Mouse (Mus musculus) heart, postnatal 4 days (tissue): Measurements from ENCODE around the gene BC051142. TPM values are rescaled to one million over a fixed set of nuclear protein-coding genes. Genes with fewer than 3 reads are reported as not detected.

Experiments used
- DNase-seq: peaks from one replicate; pipeline ENCODE4 v3.0.0; 2021
- total RNA-seq, 2 experiments: library from RNA; stranded (reverse); gene quantifications; 2 replicates each; pipeline ENCODE4 v1.2.3; 2021

Gene BC051142
- total RNA-seq: not detected

GRCm38 (mm10) chr17:34398711-34399393 lies at the start of gene BC051142:
Gene BC051142, plus strand, starts transcription at chr17:34398820.
- peak; percentile 82 for DNase-seq

- peak; percentile 85 for DNase-seq
Observed at GRCm38 (mm10) chr17:34349429-34349828, 49.2 kb upstream of the BC051142 start.

DNA sequence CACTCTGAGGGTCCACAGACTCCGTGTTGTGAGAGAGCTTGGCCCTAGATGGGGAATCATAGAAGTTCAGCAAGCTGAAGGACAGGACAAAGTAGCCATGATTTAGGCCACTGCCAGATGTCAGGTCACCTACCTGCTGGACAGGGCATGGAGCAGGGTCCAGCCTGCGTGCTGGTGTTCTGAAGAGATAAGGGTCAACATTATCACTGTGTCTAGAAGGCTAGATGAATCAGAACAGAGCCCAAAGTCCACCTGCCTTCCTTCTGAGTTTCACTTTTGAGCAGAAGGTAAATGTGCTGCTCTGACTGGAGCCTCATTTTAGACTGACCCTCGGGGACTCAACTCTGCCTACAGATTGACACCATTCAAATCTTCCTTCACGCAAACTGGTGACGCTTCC lies 44.1 kb upstream of the BC051142 start, which contains the start of gene Btnl2:
Gene Btnl2 (plus strand): TSS at position 284 of the 400 bp plus-strand sequence.
- no peak for DNase-seq

DNA sequence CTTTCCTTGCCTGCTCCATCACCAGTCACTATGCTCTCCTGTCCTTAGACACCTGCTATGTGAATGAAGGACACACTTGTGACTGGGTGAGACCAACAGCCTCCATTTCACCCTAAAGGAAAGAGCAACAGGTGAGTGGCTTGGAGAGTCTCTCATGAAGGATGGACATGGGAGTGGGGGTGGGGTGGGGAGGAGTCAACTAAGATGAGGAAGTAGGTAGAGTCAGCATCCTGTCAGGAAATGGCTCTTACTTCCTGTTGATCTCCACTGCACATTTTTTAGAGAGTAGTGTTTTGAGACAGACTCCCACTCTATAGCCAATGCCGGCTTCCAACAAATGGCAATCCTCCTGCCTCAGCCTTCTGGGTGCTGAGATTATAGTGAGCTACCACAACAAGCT lies 43.7 kb upstream of the BC051142 start:
- no peak for DNase-seq

GRCm38 (mm10) chr17:34362954-34363546 lies 35.6 kb upstream of the BC051142 start:
- no peak for DNase-seq

GRCm38 (mm10) chr17:34363676-34364310 lies 34.8 kb upstream of the BC051142 start:
- no peak for DNase-seq

DNA sequence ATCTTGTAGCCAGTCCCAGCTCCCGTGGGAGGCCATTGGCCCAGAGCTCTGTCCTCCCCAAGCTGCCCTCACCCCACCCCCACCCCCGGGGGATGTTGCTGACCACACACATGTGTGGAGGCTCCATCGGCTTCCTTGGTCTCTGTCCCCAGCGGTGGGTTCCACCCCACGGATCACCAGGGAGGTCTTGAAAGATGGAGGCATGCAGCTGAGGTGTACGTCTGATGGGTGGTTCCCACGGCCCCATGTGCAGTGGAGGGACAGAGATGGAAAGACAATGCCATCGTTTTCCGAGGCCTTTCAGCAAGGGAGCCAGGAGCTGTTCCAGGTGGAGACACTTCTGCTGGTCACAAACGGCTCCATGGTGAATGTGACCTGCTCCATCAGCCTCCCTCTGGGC lies 33.6 kb upstream of the BC051142 start:
- no peak for DNase-seq

DNA sequence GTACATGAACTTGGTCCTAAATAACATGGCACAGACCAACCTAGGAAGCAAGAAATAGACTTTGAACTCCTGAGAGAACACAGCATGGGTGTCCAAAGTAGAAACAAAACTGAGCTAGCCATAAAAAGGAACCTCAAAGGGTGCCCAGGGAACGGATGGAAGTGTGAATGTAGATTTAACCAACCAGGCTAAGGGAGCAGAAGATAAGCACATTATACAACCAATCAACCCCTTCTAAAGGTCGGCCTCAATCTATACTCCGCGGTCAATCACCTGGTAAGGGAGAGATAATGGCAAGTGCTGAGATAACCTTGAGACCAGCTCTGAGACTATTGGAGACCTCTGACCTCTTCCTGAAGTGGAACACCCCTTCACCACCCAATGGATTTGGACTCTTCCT lies 28.1 kb upstream of the BC051142 start:
- DNase-seq: no peak

GRCm38 (mm10) chr17:34373055-34373709 lies 25.4 kb upstream of the BC051142 start:
- no peak for DNase-seq

GRCm38 (mm10) chr17:34376847-34377246 lies 21.8 kb upstream of the BC051142 start, which contains the start of gene Btnl1:
Gene Btnl1, plus strand, starts transcription at chr17:34377132.
- no peak for DNase-seq

DNA sequence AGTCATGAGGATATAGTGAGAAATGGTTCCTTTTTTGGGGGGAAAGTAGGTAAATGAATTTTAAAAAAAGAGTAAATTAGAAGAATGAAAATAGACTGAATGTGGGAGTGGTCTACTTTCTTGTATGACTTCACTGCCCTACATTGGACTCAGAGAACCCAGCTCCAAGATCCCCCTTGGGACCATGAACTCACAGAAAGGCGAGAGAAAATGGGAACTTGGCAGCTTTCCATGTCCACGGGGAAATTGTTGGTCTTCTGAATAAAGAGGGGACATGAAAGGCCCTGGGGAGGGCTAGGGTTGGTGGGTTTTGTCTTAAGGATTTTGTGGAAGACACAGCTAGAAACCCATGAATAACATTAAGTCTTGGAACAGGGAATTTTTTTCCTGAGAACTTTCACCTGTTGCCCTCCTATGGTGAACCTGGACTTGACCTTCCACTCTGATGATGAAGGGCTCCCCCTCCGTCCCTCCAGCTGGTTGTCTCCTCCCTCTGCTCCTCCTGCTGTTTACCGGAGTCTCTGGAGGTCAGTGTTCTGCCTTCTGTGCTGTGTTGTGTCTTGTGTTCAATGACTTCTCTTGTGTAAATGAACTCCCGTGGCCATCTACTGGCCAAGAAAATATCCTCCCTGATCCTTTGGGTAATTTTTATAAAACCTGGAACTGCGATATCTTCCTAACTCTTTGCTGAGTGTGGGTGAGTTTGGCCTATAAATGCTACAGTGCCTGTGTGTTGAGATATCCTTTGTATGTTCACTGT lies 21.0 kb upstream of the BC051142 start:
- no peak for DNase-seq

DNA sequence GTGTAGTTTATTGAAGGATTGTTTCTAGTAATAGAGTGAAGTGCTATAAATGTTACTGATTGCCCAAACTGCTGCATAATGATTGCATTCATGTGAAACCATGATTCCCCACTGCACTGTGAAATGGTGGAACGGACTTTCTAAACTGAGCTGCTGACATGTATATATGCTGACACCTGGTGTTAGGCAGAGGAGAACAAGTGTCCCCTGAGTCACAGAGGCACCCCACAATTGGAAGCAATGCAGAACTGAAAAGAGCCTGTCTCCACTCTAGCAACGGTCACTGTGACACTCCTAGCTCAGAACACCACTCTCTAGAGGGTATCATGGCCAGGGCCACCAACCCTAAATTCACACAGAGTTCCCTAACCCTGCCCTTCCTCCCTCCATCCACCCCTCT lies 19.9 kb upstream of the BC051142 start:
- DNase-seq: no peak

- no peak for DNase-seq
Observed at GRCm38 (mm10) chr17:34379451-34379850, 19.2 kb upstream of the BC051142 start.

DNA sequence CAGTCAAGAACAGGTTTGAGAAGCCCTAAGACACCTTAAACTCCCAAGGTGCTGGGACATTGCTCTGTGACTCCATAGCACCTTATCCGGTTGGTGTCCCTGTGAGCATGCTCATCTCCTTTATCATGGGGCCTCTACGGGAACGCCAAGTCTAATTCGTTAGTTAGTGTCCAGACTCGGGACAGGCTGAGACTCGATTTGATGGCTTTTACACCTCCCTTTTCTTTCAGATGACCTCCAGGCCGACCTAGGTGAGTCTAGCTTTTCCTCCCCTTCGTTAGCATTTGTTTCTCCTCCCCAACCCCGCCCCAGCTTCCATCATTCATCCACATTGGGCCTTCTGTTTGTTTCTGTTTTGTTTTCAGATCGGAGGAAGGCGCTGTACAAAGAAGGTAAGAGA lies 16.7 kb upstream of the BC051142 start:
- no peak for DNase-seq

- peak; percentile 24 for DNase-seq
Observed at GRCm38 (mm10) chr17:34383212-34383611, 15.4 kb upstream of the BC051142 start.

DNA sequence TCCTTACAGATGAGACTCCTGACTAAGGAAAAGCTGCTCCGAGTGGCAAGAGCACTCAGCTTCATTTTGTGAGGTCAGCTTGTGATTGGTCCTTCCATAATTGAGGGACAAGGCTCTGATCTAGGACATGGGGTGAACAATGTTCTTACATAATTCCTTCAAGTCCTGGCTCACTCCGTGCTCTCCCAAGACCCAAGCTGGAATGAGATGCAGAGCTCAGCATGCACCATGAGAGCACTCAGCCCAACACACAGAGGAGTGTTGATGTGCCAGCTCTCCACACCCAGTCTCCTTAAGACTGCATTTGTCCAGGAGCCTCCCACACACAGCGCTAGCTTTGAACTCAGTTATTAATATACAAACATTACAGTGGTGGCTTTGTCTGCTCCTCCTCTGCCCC lies 13.9 kb upstream of the BC051142 start:
- DNase-seq: no peak

- no peak for DNase-seq
Observed at GRCm38 (mm10) chr17:34386656-34387055, 12.0 kb upstream of the BC051142 start.

DNA sequence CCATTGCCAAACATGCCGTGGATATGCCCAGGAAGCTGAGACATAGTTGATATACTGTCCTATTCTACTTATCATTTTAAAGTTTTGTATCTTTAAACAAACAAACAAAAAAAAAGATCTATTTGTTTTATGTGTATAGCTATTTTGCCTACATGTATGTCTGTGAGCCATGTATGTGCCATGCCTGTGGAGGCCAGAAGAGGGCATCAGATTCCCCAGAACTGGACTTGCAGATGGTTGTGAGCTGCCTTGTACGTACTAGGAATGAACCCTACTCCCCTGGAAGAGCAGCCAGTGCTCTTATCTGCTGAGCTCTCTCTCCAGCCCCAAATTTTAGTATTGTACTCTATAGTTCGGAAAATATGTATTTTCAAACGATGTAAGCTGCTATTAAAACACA lies 10.1 kb upstream of the BC051142 start:
- DNase-seq: peak; percentile 50

DNA sequence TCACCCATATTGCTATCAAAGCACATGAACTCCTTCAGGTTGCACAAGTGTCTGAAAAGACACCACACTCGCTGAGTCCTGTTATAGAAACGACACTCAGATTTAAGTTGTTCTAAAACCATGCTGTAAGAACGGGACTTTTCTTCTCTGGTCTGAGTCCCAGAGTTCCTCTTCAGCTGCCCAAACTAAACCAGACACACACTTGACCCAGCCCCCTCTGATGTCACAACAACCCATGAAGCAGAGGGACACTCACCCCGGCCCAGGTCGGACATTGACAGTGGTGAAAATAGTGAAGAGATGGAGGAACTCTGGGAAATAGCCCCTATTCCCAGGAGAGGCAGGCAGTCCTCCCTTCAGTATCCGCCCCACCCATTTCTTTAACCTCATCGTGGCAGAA lies 7.1 kb upstream of the BC051142 start:
- DNase-seq: no peak

DNA sequence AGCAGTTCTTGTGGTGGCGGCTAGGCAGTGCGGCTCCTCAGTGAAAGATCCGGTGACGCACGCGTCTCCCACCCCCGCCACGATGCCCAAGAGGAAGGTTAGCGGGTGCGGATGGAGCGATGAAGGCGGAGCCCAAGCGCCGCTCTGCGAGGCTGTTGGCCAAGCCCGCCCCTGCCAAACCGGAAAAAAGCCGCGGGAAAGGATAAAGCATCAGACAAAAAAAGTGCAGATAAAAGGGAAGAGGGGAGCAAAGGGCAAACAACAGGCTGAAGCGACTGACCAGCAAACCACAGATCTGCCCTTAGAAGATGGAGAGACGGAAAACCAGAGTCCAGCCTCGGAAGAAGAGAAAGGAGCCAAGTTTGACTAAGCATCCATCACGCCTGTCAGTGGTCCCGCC lies 6.3 kb upstream of the BC051142 start:
- peak; percentile 43 for DNase-seq

- DNase-seq: no peak
Observed at GRCm38 (mm10) chr17:34397357-34397756, 1.3 kb upstream of the BC051142 start.

GRCm38 (mm10) chr17:34398058-34398710 lies 436 bp upstream of the BC051142 start:
- peak; percentile 65 for DNase-seq
